Mouse (Mus musculus): ENCODE results near the gene Lrrc8d. TPM values are rescaled to one million over a fixed set of nuclear protein-coding genes. Genes with fewer than 3 reads are reported as not detected.

The Lrrc8d gene
- polyA plus RNA-seq (2014; fragmentation: Illumina TruSeq; extraction: RNeasy Lipid Tissue Mini Kit (QIAGEN cat#74804); ENCODE audit: insufficient read depth, low read depth, low replicate concordance): 15.1 TPM

GRCm38 (mm10) chr5:105699141-105700069 lies at the start of gene Lrrc8d:
Gene Lrrc8d, plus strand, starts transcription at chr5:105699969.

GRCm38 (mm10) chr5:105876068-105876924 lies 176.5 kb downstream of the Lrrc8d start, which contains the start of gene Zfp326:
Gene Zfp326, plus strand, starts transcription at chr5:105876565.

Other genes starting within 250 kb of the Lrrc8d start
- gene Lrrc8c, start 180.6 kb upstream of the Lrrc8d start, polyA plus RNA-seq (2014; fragmentation: Illumina TruSeq; extraction: RNeasy Lipid Tissue Mini Kit (QIAGEN cat#74804); ENCODE audit: insufficient read depth, low read depth, low replicate concordance): 9.2 TPM
- gene Zfp326, start 176.6 kb downstream of the Lrrc8d start, polyA plus RNA-seq (2014; fragmentation: Illumina TruSeq; extraction: RNeasy Lipid Tissue Mini Kit (QIAGEN cat#74804); ENCODE audit: insufficient read depth, low read depth, low replicate concordance): 14.6 TPM